Mouse (Mus musculus) T-helper 2 cell (primary cell): Measurements from ENCODE around the gene Olfr992.
"Not testable (repeated sequence)": the region's sequence is repeated elsewhere in the genome, so short reads cannot be mapped to it uniquely, and the experiment has no call there.

Source experiments
- in situ Hi-C: fragments of 300-600 bp; cut with MboI, MseI; formaldehyde crosslinking; loops from one replicate; pipeline ENCODE4 v1.15.1; 2025; ENCODE audit warnings: high pct_unique_total_duplicates

The Olfr992 gene

DNA sequence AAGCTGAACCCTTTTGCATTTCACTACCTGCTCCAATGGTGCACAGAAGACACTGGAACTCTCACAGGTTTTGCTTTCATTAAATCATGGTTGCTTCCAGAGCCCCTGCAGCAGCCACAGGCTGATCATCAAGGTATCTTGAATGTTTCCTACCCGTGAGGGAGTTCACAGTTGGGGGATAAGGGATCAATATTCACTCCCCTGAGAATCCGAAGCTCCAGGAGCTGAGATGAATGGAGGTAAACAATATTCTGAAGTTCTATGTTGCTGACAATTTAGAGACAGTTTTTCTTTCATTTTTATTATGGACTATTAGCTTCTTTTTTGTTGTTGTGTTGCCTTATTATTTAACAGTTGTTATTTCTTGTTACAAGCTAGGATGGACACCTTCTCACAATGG lies at the start of gene Olfr992:
Gene Olfr992 (minus strand): TSS at position 101 of the 400 bp plus-strand sequence.
- in situ Hi-C loops, result no loop called here

DNA sequence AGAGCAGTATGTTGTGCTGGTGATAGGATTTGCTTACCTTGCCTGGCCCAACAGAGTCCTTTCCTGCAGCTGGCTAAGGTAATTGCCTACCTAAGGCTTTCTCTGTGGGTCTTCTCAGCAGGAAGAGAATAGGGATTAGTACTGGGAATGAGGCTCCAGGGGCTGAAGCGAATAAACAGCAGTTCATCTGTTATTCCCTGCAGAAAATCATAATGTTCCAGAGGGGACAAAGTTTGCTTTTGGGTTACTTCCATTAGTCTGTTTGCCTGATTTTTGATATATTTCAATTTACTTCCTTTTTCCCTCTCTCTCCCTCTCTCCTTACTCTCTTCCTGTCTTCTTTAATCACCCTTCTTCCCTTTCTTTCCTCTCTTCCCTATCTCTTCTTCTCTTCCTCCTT lies 34.3 kb upstream of the Olfr992 start, which contains the start of gene Olfr995:
Gene Olfr995 (minus strand): TSS at position 101 of the 400 bp plus-strand sequence.
- in situ Hi-C loops, result loop anchor here (10.0 kb wide), 1 partner anchor 1271 kb away; no protein-coding TSS in a partner anchor

DNA sequence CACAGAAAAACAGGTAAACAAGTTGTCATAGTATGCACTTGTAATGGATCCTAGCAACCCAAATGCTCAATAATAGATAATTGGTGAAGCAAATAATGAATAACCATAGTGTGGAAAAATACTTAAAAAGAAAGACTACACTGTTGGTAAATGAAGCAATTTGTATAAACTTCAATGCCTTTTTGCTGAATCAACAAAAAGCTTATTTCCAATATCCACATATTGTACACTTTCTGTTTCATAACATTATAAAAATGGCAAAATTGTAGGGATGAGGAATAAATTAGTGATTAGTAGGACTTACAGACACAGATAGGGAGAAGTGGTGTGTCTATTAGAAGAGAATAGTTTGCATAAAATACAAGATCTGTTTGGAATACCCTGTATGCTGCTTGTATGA lies 33.3 kb upstream of the Olfr992 start:
- in situ Hi-C loops, result loop anchor here (10.0 kb wide), 1 partner anchor 1272 kb away; no protein-coding TSS in a partner anchor

DNA sequence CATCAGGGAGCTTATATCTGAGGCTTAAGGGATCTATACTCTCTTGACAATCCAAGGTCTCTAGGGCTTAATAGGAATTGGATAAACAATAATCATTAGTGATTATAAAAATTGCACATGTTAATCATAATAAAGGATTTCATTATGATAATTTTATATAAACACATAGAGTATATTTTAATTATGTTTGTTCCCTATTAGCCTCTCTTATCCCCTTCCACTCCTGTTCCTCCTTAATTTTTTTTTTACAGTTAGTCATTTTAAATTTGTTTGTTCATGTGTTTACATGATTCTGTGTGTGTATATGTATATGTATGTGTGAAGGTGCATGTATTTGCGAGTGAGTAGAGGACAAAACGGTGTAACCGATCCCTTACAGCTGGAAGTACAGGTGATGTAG lies 27.1 kb upstream of the Olfr992 start, which contains the start of gene Olfr994:
Gene Olfr994 (minus strand): TSS at position 101 of the 400 bp plus-strand sequence.
- in situ Hi-C loops, result no loop called here

DNA sequence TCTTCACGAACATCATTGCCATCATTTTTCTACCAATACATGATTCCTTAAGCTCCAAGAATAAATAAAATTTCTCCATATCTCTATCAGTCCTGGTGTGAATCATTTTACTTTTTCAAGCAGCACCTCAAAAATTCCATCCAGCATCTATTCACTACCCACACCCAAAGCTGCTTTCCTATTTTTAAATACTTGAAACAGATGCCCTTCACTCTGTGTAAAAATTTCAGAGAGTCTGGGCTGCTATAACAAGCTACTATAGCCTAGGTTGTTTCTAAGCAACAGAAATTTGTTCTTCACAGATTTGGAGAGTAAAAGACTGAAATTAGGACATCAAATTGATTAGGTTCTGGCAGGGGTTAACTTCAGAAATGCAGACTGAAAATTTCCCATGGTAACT lies 16.6 kb upstream of the Olfr992 start:
- in situ Hi-C loops, result no loop called here

DNA sequence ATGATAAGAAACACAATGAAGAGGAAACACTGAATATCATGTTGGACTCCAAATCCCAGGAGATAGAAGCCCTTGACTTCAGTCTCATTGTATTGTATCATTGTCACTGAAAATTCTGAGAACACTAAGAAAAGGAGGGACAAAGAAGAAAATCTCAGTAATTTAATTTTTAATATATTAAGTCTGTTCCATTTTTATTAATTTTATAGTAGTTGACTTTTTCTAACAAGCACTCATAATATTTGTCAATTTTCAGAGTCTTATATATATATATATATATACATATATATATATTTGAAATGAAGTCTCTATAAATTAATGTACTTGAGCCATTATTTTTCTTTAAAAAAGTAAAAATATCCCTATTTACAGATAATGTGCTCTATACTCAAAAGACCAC lies 5.5 kb upstream of the Olfr992 start, which contains the start of gene Olfr993:
Gene Olfr993 (minus strand): TSS at position 101 of the 400 bp plus-strand sequence.
- in situ Hi-C loops, result no loop called here

DNA sequence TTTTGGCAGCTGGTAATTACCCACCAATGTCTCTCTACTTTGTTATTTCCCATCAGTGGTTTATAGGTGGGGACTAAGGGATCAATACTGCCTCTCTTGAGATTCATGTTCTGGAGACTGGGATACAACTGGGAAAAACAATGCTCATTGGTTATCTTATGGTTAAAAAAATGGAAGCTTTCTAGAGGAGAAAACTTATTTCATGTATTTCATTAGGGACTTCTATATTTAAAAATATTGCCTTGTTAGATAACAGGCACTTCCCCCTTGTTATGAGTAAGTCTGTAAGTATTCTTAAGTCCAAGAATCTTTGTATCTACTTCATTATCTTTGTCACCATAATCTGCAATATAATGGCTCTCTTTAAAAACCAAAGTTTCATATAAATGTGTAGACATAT lies 46.1 kb downstream of the Olfr992 start, which contains the start of gene Olfr988:
Gene Olfr988 (minus strand): TSS at position 101 of the 400 bp plus-strand sequence.
- in situ Hi-C loops, result not testable (repeated sequence)
